Mouse (Mus musculus) erythroid progenitor cell, adult 5-6 weeks (primary cell): ENCODE results near the gene Misp. TPM values are rescaled to one million over a fixed set of nuclear protein-coding genes. Genes with fewer than 3 reads are reported as not detected.

Source experiments
- ATAC-seq: replicated peaks from 2 replicates; pipeline ENCODE4 v1.8.0; 2016; ENCODE audit warnings: moderate number of reproducible peaks, mild to moderate bottlenecking, moderate TSS enrichment, inconsistent platforms; ENCODE audit not compliant: poor library complexity, low FRiP score, severe bottlenecking
- total RNA-seq, 2 experiments: library from RNA; stranded (forward) in 1 of 2; stranded (reverse) in 1 of 2; fragments of 150-400 nt in 1 of 2; fragments of 186-747, 209-891 nt in 1 of 2; gene quantifications; 2 replicates each; pipeline versions ENCODE4 v1.2.3 to v1.2.4; 2015 to 2017; ENCODE audit warnings: low replicate concordance in 2 of 2

Misp gene
- total RNA-seq, 2 experiments from 2014 or later: not detected

DNA sequence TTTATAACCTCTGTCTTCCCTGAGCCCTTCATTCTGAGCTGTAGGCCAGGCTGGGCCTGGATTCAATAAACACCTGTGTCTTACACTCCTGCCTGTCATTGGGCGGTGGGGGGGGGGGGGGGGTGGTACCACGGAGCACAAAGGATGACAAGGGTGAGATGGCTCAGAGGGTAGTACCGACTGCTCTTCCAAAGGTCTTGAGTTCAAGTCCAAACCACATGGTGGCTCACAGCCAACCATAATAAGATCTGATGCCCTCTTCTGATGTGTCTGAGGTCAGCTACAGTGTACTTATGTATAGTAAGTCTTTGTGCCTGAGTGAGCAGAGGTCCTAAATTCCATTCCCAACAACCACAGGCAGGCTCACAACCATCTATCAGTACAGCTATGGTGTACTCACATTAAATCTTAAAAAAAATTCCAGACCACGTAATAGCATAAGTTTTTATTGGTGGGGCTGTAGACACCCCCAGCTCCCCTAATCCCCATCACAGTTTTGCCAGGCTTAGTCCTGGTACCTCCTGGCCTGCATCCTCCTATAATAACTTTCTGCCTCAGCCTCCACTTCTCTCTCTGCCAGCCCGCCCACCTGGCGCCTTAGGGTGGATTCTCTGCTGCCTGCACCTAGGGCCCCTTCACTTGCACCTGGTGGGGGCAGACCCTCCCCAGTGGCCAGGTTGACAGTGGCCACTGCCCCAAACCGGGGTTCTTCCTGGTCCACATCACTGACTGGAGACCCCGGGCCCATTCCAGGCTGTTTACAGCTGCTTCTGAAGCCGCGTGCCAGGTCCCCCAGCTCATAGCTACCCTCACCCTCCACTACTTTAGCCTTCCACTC, 43.8 kb downstream of the Misp start:
- ATAC-seq: no peak

DNA sequence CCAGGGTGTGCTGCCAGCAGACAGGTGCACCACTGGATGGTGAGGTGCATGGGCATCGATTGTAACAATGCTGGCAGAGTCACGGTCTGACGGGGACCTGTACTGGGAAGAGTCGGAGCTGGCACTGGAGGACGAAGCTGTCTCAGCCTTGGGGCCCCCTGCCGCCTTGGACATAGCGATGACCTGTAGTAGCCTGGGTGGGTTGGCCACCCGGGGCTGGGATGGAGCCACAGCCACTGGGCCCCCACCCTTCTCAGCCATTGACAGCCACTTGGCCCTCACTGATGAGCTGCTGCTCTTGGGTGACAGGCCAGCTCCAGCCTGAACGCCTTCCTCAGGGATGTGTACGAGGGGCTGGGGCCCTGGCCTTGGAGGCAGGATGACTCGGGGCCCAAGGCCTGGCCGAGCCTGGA, 44.4 kb downstream of the Misp start:
- no peak for ATAC-seq

DNA sequence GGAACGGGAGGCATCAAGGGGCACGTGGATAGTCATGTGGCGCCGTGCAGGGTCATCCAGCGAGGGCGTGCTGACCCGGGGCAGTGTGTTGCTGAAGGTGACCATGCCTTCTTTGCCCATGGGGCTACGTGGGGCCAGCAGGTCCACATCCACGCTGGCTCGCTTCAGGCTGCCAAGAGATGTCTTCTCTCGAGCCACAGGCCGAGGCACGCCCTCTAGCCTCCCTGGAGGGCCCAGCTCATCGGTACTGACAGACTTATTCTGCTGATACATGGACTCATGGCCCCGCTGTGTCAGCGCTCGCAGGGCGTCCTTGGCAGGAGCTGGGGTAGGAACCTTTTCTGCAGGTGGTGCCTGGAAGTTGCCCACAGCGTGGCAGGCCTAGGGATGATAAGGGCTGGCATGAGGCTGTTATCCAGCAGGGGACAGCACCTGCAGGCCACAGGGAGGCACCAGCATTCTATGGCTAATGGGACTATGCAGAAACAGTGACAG, 45.1 kb downstream of the Misp start:
- ATAC-seq: 0 out of 2 replicates have a peak, but pooled peaks have one; percentile 28

DNA sequence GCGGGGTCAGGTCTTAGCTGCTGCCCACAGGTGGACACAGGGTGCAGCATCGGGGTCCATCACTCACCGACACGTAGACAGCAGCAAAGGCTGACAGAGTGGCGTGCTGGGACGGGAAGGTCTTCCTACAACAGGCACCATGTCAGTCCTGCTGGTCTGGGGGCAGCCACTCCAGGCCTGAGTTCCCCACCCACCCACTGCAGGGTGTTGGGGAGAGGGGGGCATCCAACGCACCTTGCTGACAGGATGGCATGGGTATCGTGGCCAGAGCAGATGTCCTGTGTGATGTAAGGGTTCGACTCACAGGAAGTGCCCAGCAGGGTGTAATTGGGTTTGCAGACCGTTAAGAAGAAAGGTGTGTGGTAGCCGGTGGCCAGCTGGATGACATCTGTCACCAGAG, 45.8 kb downstream of the Misp start:
- no peak for ATAC-seq

DNA sequence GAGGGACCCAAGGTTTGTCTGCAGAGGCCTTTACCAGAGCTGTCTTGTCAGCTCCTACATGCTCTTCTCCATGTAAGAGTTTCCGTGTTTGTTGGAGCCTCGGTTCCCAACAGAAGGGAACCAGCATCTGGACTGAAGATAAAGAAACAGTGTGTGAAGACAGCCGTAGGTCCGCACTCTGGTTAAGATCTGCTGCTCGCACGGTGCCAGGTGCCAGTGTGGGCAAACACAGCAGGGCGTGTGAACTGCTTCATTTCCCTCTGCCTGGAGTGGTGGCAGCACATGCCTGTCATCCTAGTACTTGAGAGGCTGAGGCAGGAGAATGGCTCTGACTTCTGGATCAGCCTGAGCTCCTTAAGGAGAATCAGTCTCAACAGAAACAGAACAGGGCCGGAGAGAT, 51.1 kb downstream of the Misp start:
- ATAC-seq: no peak

DNA sequence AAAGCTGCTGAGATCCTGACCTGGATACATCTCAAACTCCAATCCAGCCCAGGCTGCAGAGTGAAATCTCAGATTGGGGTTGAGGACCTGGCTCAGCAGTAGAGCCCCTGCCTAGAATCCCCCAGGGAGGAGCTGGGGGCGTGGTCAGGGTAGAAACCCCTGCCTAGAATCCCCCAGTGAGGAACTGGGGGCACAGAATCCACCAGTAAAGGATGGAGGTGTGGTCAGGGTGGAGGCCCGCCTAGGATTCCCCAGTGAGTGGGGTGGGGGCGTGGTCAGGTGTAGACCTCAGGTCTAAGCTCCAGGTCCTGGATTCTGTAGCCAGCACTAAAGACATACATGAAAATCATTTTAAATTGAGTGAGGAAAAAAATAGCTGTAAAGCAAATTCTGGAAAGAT, 52.1 kb downstream of the Misp start:
- ATAC-seq: no peak

DNA sequence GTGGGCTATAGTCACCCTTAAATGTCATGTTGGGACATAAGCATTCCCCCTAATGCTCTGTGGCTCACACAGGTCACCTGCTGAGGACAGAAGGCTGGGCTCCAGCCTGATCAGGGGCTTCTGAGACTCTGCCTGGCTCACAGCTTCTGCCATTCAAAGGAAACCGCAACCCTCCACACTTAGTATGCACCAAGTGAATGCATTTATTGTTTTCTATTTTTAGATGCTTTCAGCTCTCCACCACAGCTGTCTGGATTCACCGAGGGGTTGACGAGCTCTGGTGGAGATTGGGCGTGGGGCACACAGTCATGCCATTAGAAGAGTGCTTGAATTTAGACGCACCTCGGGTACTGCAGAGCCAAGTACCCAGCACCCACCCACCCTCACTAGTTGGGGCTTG, 52.5 kb downstream of the Misp start:
- no peak for ATAC-seq

DNA sequence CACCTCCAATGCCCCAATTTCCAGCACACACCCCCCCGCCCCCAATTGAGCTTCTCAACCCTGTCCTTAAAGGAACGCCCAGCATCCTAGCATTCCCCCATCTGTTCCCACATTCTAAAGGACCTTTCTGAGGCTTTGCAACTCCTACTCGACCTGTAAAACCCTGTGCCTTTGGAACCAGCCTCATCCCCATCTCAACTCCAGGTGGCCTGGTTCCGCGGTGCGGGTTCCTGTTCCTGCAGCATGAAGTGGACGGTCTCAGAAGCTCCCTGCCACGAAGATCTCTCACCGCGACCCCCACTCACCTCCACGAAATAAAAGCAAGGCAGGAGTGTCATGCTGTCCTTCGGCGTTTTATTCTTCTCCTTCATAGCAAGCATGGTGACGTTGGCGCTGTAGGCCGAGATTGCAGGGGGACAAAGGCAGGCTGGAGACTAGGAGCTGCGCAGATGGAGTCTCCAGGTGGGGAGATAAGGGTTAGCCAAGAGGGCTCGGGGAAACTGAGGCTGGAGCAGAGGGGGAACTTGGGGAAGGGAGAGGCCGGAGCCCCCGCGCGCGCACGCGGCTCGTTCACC, 53.0 kb downstream of the Misp start:
- ATAC-seq: no peak

DNA sequence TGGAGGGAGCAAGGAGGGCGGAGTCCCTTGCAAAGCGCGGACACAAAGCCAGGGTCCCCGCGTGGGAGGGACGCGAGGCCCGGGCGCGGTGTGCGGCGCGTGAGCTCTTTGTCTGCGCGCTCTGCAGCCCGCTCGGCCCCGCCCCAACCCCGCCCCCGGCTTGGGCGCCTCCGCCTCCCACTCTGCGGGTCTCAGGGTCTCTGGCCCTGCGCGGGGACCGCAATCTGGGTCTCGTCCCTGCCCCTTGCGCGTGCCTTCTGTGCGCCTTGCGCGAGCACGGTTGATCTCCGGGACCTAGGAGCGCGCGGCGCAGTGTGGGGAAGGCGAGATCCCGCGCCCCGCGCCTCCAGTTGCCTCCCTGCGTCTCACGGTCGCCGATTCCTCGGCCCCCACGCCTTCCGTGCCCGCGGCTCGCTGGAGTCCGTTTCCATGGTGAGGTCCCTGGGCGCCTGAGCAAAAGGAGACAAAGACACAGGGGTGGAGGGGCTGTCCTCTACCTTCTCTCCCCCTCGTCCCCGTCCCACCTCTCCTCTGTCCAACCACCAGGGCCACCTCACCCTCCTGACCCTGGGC, 53.6 kb downstream of the Misp start, which contains the start of the genes Prtn3 and Plppr3:
Prtn3 (plus strand) TSS at position 187 of the 573 bp plus-strand sequence.
Plppr3 (minus strand) TSS at position 345 of the 573 bp plus-strand sequence.
- no peak for ATAC-seq

DNA sequence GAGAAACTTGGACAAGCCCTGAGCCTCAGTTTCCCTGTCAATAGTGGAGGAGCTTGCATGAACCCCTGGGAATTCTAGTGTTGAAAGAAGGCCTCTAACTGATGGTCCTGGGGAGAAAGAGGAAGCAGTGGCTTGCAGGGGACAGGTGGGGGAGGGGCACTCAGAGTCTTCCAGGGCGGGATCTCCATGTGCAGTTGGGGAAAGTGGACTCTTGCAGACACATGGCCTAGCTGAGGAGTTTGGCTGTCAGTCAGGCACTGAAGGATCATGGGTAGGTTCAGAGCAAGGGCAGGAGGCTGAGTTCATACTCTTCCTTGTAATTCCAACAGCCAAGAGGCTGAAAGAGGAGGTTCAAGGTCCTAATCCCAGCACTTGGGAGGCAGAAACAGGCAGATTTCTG, 56.4 kb downstream of the Misp start:
- no peak for ATAC-seq

DNA sequence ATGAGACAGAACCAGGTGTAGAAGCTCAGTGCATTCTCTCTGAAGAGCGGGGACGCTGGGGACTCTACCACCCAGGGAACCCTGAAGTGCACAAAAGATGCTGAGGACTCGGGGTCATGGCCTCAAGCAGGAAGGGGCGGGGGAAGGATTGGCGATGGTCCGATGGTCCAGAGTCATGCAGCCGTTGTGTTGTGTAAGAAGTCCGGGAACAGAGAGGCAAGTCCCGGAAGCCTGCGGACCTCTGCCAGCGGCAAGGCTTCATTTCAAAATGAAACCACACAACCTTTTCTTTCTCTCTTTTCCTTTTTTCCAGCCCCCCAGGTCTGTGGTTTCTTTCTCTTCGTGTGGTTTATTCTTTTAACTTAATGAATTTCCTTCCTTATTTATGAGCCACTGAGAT, 57.0 kb downstream of the Misp start:
- ATAC-seq: no peak

DNA sequence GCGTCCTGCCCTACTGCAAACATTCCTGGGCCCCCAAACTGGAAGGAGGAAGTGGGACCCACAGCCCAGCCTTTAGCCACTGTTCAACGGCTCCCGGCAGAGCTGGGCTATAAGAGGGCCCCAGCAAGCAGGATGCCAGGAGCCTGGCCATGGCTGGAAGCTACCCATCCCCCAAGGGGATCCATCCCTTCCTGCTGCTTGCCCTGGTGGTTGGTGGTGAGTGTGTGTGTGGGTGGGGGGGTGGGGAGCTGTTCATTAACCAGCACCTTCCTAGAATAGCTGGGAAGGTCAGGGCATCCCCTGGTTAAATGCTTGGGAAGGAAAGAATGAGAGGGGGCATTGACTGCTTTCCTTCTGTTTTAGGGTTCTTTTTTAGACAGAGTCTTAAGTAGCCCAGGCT, 58.7 kb downstream of the Misp start:
- ATAC-seq: no peak

Other genes starting within 250 kb of the Misp start
Only the 30 nearest of the 34 such genes appear.
- not detected in 2 replicates for gene Shc2, start 183.1 kb upstream of the Misp start, total RNA-seq (2015; ENCODE audit: low replicate concordance)
- not detected in 2 replicates for gene Shc2, start 183.1 kb upstream of the Misp start, total RNA-seq (2017; ENCODE audit: low replicate concordance)
- not detected in 2 replicates for gene Odf3l2, start 175.3 kb upstream of the Misp start, total RNA-seq (2015; ENCODE audit: low replicate concordance)
- gene Odf3l2, start 175.3 kb upstream of the Misp start, total RNA-seq (2017; ENCODE audit: low replicate concordance): not detected in 2 replicates
- not detected in 2 replicates for gene Madcam1, start 156.4 kb upstream of the Misp start, total RNA-seq (2015; ENCODE audit: low replicate concordance)
- not detected in 2 replicates for gene Madcam1, start 156.4 kb upstream of the Misp start, total RNA-seq (2017; ENCODE audit: low replicate concordance)
- 12.2 and 15.9 TPM in 2 replicates for gene Tpgs1, start 151.6 kb upstream of the Misp start, total RNA-seq (2015; ENCODE audit: low replicate concordance)
- 1.9 and 8.3 TPM in 2 replicates for gene Tpgs1, start 151.6 kb upstream of the Misp start, total RNA-seq (2017; ENCODE audit: low replicate concordance)
- 42.2 and 66.7 TPM in 2 replicates for gene Cdc34, start 138.8 kb upstream of the Misp start, total RNA-seq (2015; ENCODE audit: low replicate concordance)
- gene Cdc34, start 138.8 kb upstream of the Misp start, total RNA-seq (2017; ENCODE audit: low replicate concordance): 82.7 and 87.2 TPM in 2 replicates
- not detected in 2 replicates for gene Gzmm, start 132.0 kb upstream of the Misp start, total RNA-seq (2015; ENCODE audit: low replicate concordance)
- not detected in 2 replicates for gene Gzmm, start 132.0 kb upstream of the Misp start, total RNA-seq (2017; ENCODE audit: low replicate concordance)
- gene Bsg, start 116.5 kb upstream of the Misp start, total RNA-seq (2015; ENCODE audit: low replicate concordance): 1,896 and 2,324 TPM in 2 replicates
- gene Bsg, start 116.5 kb upstream of the Misp start, total RNA-seq (2017; ENCODE audit: low replicate concordance): 1,328 and 1,345 TPM in 2 replicates
- gene Hcn2, start 104.4 kb upstream of the Misp start, total RNA-seq (2015; ENCODE audit: low replicate concordance): not detected in 2 replicates
- gene Hcn2, start 104.4 kb upstream of the Misp start, total RNA-seq (2017; ENCODE audit: low replicate concordance): not detected in 2 replicates
- 8.0 TPM in 1 of 2 replicates, not detected in the other for gene Polrmt, start 74.4 kb upstream of the Misp start, total RNA-seq (2015; ENCODE audit: low replicate concordance)
- gene Polrmt, start 74.4 kb upstream of the Misp start, total RNA-seq (2017; ENCODE audit: low replicate concordance): 0.64 and 4.4 TPM in 2 replicates
- not detected in 2 replicates for gene Fgf22, start 65.9 kb upstream of the Misp start, total RNA-seq (2015; ENCODE audit: low replicate concordance)
- gene Fgf22, start 65.9 kb upstream of the Misp start, total RNA-seq (2017; ENCODE audit: low replicate concordance): not detected in 2 replicates
- 40.0 and 58.7 TPM in 2 replicates for gene Rnf126, start 54.0 kb upstream of the Misp start, total RNA-seq (2015; ENCODE audit: low replicate concordance)
- 18.3 and 19.4 TPM in 2 replicates for gene Rnf126, start 54.0 kb upstream of the Misp start, total RNA-seq (2017; ENCODE audit: low replicate concordance)
- gene Fstl3, start 43.7 kb upstream of the Misp start, total RNA-seq (2015; ENCODE audit: low replicate concordance): 5.4 TPM in 1 of 2 replicates, not detected in the other
- 0.38 and 1.3 TPM in 2 replicates for gene Fstl3, start 43.7 kb upstream of the Misp start, total RNA-seq (2017; ENCODE audit: low replicate concordance)
- 25.6 and 44.0 TPM in 2 replicates for gene Prss57, start 30.0 kb upstream of the Misp start, total RNA-seq (2015; ENCODE audit: low replicate concordance)
- gene Prss57, start 30.0 kb upstream of the Misp start, total RNA-seq (2017; ENCODE audit: low replicate concordance): 1.1 and 6.5 TPM in 2 replicates
- 8.8 and 16.2 TPM in 2 replicates for gene Palm, start 27.4 kb upstream of the Misp start, total RNA-seq (2015; ENCODE audit: low replicate concordance)
- gene Palm, start 27.4 kb upstream of the Misp start, total RNA-seq (2017; ENCODE audit: low replicate concordance): 2.0 and 9.2 TPM in 2 replicates
- gene Ptbp1, start 33.4 kb downstream of the Misp start, total RNA-seq (2015; ENCODE audit: low replicate concordance): 134 and 185 TPM in 2 replicates
- 89.3 and 94.7 TPM in 2 replicates for gene Ptbp1, start 33.4 kb downstream of the Misp start, total RNA-seq (2017; ENCODE audit: low replicate concordance)
- 247 and 296 TPM in 2 replicates for gene Prtn3, start 53.5 kb downstream of the Misp start, total RNA-seq (2015; ENCODE audit: low replicate concordance)
- 52.3 and 54.7 TPM in 2 replicates for gene Prtn3, start 53.5 kb downstream of the Misp start, total RNA-seq (2017; ENCODE audit: low replicate concordance)
- gene Plppr3, start 53.6 kb downstream of the Misp start, total RNA-seq (2015; ENCODE audit: low replicate concordance): 0.84 TPM in 1 of 2 replicates, not detected in the other
- gene Plppr3, start 53.6 kb downstream of the Misp start, total RNA-seq (2017; ENCODE audit: low replicate concordance): 0.83 and 1.7 TPM in 2 replicates
- gene Elane, start 65.3 kb downstream of the Misp start, total RNA-seq (2015; ENCODE audit: low replicate concordance): 613 and 617 TPM in 2 replicates
- 146 and 166 TPM in 2 replicates for gene Elane, start 65.3 kb downstream of the Misp start, total RNA-seq (2017; ENCODE audit: low replicate concordance)
- not detected in 2 replicates for gene Cfd, start 69.9 kb downstream of the Misp start, total RNA-seq (2015; ENCODE audit: low replicate concordance)
- not detected in 2 replicates for gene Cfd, start 69.9 kb downstream of the Misp start, total RNA-seq (2017; ENCODE audit: low replicate concordance)
- 5.9 and 17.7 TPM in 2 replicates for gene Med16, start 87.9 kb downstream of the Misp start, total RNA-seq (2015; ENCODE audit: low replicate concordance)
- gene Med16, start 87.9 kb downstream of the Misp start, total RNA-seq (2017; ENCODE audit: low replicate concordance): 8.0 and 9.1 TPM in 2 replicates
- not detected in 2 replicates for gene Gm26602, start 89.9 kb downstream of the Misp start, total RNA-seq (2015; ENCODE audit: low replicate concordance)
- gene Gm26602, start 89.9 kb downstream of the Misp start, total RNA-seq (2017; ENCODE audit: low replicate concordance): 22.8 TPM in 1 of 2 replicates, not detected in the other
- gene Kiss1r, start 96.0 kb downstream of the Misp start, total RNA-seq (2015; ENCODE audit: low replicate concordance): not detected in 2 replicates
- gene Kiss1r, start 96.0 kb downstream of the Misp start, total RNA-seq (2017; ENCODE audit: low replicate concordance): not detected in 2 replicates
- 60.2 and 65.4 TPM in 2 replicates for gene R3hdm4, start 100.2 kb downstream of the Misp start, total RNA-seq (2015; ENCODE audit: low replicate concordance)
- 37.4 and 45.8 TPM in 2 replicates for gene R3hdm4, start 100.2 kb downstream of the Misp start, total RNA-seq (2017; ENCODE audit: low replicate concordance)
- gene Arid3a, start 106.1 kb downstream of the Misp start, total RNA-seq (2015; ENCODE audit: low replicate concordance): 4.2 and 9.7 TPM in 2 replicates
- 4.8 and 8.6 TPM in 2 replicates for gene Arid3a, start 106.1 kb downstream of the Misp start, total RNA-seq (2017; ENCODE audit: low replicate concordance)
- 4.0 and 10.1 TPM in 2 replicates for gene Wdr18, start 139.2 kb downstream of the Misp start, total RNA-seq (2015; ENCODE audit: low replicate concordance)
- gene Wdr18, start 139.2 kb downstream of the Misp start, total RNA-seq (2017; ENCODE audit: low replicate concordance): 0.98 and 4.6 TPM in 2 replicates
- not detected in 2 replicates for gene Grin3b, start 149.7 kb downstream of the Misp start, total RNA-seq (2015; ENCODE audit: low replicate concordance)
- gene Grin3b, start 149.7 kb downstream of the Misp start, total RNA-seq (2017; ENCODE audit: low replicate concordance): not detected in 2 replicates
- gene Tmem259, start 163.3 kb downstream of the Misp start, total RNA-seq (2015; ENCODE audit: low replicate concordance): 57.0 and 78.9 TPM in 2 replicates
- 49.2 and 51.1 TPM in 2 replicates for gene Tmem259, start 163.3 kb downstream of the Misp start, total RNA-seq (2017; ENCODE audit: low replicate concordance)
- gene Cnn2, start 167.6 kb downstream of the Misp start, total RNA-seq (2015; ENCODE audit: low replicate concordance): 20.1 and 39.6 TPM in 2 replicates
- gene Cnn2, start 167.6 kb downstream of the Misp start, total RNA-seq (2017; ENCODE audit: low replicate concordance): 18.2 and 26.3 TPM in 2 replicates
- 44.0 and 58.4 TPM in 2 replicates for gene Abca7, start 175.5 kb downstream of the Misp start, total RNA-seq (2015; ENCODE audit: low replicate concordance)
- 58.6 and 71.8 TPM in 2 replicates for gene Abca7, start 175.5 kb downstream of the Misp start, total RNA-seq (2017; ENCODE audit: low replicate concordance)
- 23.4 and 23.9 TPM in 2 replicates for gene Arhgap45, start 195.7 kb downstream of the Misp start, total RNA-seq (2015; ENCODE audit: low replicate concordance)
- gene Arhgap45, start 195.7 kb downstream of the Misp start, total RNA-seq (2017; ENCODE audit: low replicate concordance): 16.0 and 28.8 TPM in 2 replicates